Mouse (Mus musculus) heart, postnatal 0 days (tissue): ENCODE data around the gene Hyal4.

Source experiments
- CTCF ChIP-seq: IDR thresholded peaks from 2 replicates; pipeline ENCODE4 v1.5.1; 2016; ENCODE audit warnings: antibody characterized with exemption, control low read depth, low read depth
- EP300 ChIP-seq: IDR thresholded peaks from 2 replicates; pipeline ENCODE4 v1.6.1; 2016; ENCODE audit warnings: antibody characterized with exemption, low read depth

DNA sequence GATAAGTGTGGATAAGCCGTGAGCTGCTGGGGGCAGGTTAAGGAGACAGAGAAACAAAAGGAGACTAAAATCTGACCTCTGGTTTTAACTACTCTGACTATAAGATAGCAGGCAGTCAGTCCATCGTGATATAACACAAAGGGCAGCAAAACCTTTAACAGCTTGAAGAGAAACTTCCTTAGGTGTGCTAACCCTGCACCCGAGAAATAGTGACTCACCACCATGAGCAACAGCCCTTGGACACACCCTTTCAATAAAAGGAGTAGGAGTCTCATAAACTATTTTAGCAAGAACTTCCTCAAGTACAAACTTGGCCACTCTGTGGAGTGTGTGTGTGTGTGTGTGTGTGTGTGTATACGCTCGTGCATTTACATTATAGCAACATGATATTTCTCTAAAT is 41.0 kb upstream of the Hyal4 start:
- no peak for TF ChIP-seq CTCF
- TF ChIP-seq EP300: no peak
